Mouse (Mus musculus) heart, embryonic 14.5 days (tissue): ENCODE measurements around the gene Casp6. TPM values are rescaled to one million over a fixed set of nuclear protein-coding genes. Genes with fewer than 3 reads are reported as not detected.

Experiments
- ATAC-seq: fragments of 200-750 bp; cut with Nextera tagmentation; 2 replicates; pipeline ENCODE4 v1.8.0; 2017; ENCODE audit warnings: low read depth, moderate TSS enrichment; ENCODE audit not compliant: insufficient number of reproducible peaks, insufficient read depth, low FRiP score
- H3K27ac ChIP-seq, 2 experiments: fragments of 200-500 bp in 1 of 2; fragments of 300-500 bp in 1 of 2; sonication (generic) in 1 of 2; replicated peaks in 1 of 2; 2 replicates each; pipeline ENCODE4 v1.5.1; 2012 to 2014; ENCODE audit warnings: low read depth in 2 of 2, low read length in 2 of 2, control low read depth in 1 of 2, mild to moderate bottlenecking in 1 of 2, mixed read lengths in 1 of 2; ENCODE audit not compliant: control insufficient read depth in 1 of 2, insufficient read depth in 1 of 2
- H3K27me3 ChIP-seq: fragments of 300-500 bp; sonication (generic); 2 replicates; pipeline ENCODE4 v1.6.1; 2014; ENCODE audit warnings: mild to moderate bottlenecking, low read length, control low read depth; ENCODE audit not compliant: control insufficient read depth, insufficient read depth
- H3K36me3 ChIP-seq: fragments of 300-500 bp; sonication (generic); 2 replicates; pipeline ENCODE4 v1.6.1; 2014; ENCODE audit warnings: mild to moderate bottlenecking, control low read depth, low read length, mixed read lengths; ENCODE audit not compliant: control insufficient read depth, insufficient read depth
- H3K4me1 ChIP-seq, 2 experiments: fragments of 200-500 bp in 1 of 2; fragments of 300-500 bp in 1 of 2; sonication (generic) in 1 of 2; 2 replicates each; pipeline ENCODE4 v1.6.1; 2012 to 2014; ENCODE audit warnings: low read length in 2 of 2, control low read depth in 1 of 2, mixed read lengths in 1 of 2; ENCODE audit not compliant: control insufficient read depth in 2 of 2, insufficient read depth in 2 of 2
- H3K4me2 ChIP-seq: fragments of 300-500 bp; sonication (generic); 2 replicates; pipeline ENCODE4 v1.6.1; 2014; ENCODE audit warnings: mild to moderate bottlenecking, low read length
- H3K4me3 ChIP-seq, 2 experiments: fragments of 200-500 bp in 1 of 2; fragments of 300-500 bp in 1 of 2; sonication (generic) in 1 of 2; 2 replicates each; pipeline ENCODE4 v1.5.1; 2012 to 2014; ENCODE audit warnings: low read length in 2 of 2, mild to moderate bottlenecking in 2 of 2, control low read depth in 1 of 2, low read depth in 1 of 2, moderate library complexity in 1 of 2; ENCODE audit not compliant: control insufficient read depth in 1 of 2, insufficient read depth in 1 of 2
- H3K9ac ChIP-seq: fragments of 300-500 bp; sonication (generic); 2 replicates; pipeline ENCODE4 v1.6.1; 2014; ENCODE audit warnings: mild to moderate bottlenecking, low read length
- H3K9me3 ChIP-seq: fragments of 300-500 bp; sonication (generic); 2 replicates; pipeline ENCODE4 v1.6.1; 2016; ENCODE audit warnings: low read length, control low read depth; ENCODE audit not compliant: control insufficient read depth
- WGBS: fragments of 180-500 bp; shearing (Covaris S2); extraction: QIAGEN DNeasy Blood & Tissue Kit; methylation state at CpG from one replicate; pipeline ENCODE4 v1.1.7; 2014; 5-methylcytosine and 5-hydroxymethylcytosine counted together
- polyA plus RNA-seq: library from polyadenylated mRNA; unstranded; fragments of >200 nt; fragmentation: Nextera tagmentation; extraction: Ambion mirVana; gene quantifications from 2 replicates; pipeline ENCODE4 v1.2.1, GENCODE M21; 2014

Gene Casp6
- polyA plus RNA-seq, 1 experiment from 2014 or later = 74.2 TPM

DNA sequence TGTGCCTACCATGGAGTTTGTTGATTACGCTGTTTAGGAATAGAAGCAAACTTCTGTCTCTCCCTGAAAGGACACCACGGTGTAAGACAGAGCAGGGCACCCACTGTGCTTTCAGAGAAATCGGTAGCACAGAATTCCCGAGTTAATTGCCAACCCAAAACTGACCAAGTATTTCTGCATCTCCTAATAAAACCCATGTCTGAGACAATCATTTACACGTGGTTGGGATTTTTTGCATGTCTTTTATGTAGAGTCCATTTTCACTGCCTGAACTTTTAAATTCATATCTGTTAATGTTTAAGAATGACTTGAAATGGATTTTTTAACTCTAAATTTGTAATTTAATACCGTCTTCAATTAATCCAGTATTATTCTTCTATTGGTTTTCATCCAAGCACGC lies 22.4 kb downstream of the Casp6 start:
- no peak overlapping the region for H3K9ac ChIP-seq
- WGBS = 87% methylated on average over 7 of the region's 7 CpGs
- no peaks in the 10 kb centered on the region for H3K27me3 ChIP-seq
- H3K27ac ChIP-seq = no peak overlapping the region
- H3K4me3 ChIP-seq = no peak overlapping the region
- no peaks in the 10 kb centered on the region for H3K36me3 ChIP-seq
- no peak for ATAC-seq
- no peak overlapping the region for H3K4me2 ChIP-seq
- H3K9me3 ChIP-seq = no peaks in the 10 kb centered on the region
- no peaks in the 10 kb centered on the region for H3K4me1 ChIP-seq

DNA sequence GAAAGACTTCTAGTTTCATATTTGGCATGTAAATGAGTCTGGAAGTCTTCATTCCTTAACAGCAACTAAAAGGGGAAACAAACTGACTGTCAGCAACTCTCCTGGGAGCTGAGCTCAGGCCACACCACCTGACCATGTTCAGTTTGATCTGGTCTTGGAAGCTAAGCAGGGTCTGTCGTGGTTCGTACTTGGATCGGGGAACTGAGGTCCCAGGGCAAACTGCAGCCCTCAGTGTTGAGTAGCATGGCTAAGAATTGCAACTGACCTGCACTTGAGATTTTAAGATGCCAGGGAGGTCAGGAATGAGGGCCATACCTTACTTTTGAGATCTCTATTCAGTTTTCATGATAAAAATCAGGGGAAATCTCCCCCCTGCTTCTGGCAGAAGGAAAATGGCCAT lies 24.6 kb downstream of the Casp6 start:
- H3K4me3 ChIP-seq = no peak overlapping the region
- ATAC-seq = no peak
- WGBS = 82% methylated on average over 3 of the region's 3 CpGs

DNA sequence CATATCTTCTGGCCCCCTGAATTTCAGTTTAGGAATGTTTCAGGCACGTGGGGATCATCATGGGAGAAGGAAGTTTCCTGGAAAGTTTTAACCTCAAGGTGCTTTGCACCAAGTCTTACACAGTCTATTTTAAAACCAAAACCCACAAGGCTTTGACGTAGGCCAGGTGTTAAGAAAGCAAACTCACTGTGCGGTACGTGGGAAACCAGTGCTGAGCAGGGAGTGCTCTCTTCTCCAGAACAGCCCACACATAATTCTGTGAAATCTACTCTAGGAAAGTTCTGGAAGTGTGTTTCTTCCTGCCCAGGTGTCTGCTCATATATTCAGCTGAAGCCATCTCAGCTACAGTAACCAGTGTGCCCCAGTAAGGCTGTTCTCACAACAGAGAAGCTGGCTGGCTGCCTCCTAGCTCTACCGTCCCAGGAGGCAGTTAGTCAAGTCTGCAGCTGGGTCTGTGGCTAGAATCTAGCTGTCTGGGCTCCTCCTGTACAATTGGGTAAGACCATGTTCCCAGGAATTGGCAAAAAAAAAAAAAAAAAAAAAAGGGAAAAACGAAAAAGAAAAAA lies 29.1 kb downstream of the Casp6 start:
- no peaks in the 10 kb centered on the region for H3K4me1 ChIP-seq
- no peak overlapping the region for H3K9ac ChIP-seq
- H3K9me3 ChIP-seq = no peaks in the 10 kb centered on the region
- no peaks in the 10 kb centered on the region for H3K36me3 ChIP-seq
- no peak for ATAC-seq
- H3K27ac ChIP-seq = no peak overlapping the region
- H3K4me3 ChIP-seq = no peak overlapping the region
- H3K4me2 ChIP-seq = no peak overlapping the region
- H3K27me3 ChIP-seq = no peaks in the 10 kb centered on the region
- 67% methylated on average over 6 of the region's 6 CpGs for WGBS

More for the DNA sequence above, 24.6 kb downstream of the Casp6 start:
- H3K4me2 ChIP-seq = no peak overlapping the region
- no peaks in the 10 kb centered on the region for H3K4me1 ChIP-seq
- no peaks in the 10 kb centered on the region for H3K27me3 ChIP-seq
- H3K27ac ChIP-seq = no peak overlapping the region
- H3K36me3 ChIP-seq = no peaks in the 10 kb centered on the region
- no peak overlapping the region for H3K9ac ChIP-seq
- no peaks in the 10 kb centered on the region for H3K9me3 ChIP-seq

DNA sequence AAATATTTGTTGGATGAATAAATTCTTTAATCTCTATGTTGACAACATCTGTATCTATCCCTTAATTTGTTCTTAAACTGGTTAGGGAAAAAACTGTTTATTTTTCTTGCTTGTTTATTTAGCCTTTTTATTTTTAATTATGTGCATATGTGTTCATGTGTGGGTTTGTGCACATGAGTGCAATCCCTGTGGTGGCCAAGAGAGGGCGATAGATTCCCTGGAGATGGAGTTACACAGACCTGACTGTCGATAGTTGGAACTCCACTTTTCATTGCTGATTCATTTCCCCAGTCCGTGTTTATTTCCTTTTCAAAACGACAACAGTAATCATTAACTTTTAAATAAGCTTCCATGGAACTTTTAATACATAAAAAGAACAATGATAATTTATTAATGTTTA lies 31.2 kb downstream of the Casp6 start:
- Histone ChIP-seq H3K27ac (no peak overlapping the region), H3K4me1 (no peaks in the 10 kb centered on the region), H3K27me3 (no peaks in the 10 kb centered on the region), H3K9ac (no peak overlapping the region), H3K9me3 (no peaks in the 10 kb centered on the region), H3K4me2 (no peak overlapping the region), H3K36me3 (no peaks in the 10 kb centered on the region), H3K4me3 (no peak overlapping the region)
- no peak for ATAC-seq
- 43% methylated on average over 4 of the region's 4 CpGs for WGBS

DNA sequence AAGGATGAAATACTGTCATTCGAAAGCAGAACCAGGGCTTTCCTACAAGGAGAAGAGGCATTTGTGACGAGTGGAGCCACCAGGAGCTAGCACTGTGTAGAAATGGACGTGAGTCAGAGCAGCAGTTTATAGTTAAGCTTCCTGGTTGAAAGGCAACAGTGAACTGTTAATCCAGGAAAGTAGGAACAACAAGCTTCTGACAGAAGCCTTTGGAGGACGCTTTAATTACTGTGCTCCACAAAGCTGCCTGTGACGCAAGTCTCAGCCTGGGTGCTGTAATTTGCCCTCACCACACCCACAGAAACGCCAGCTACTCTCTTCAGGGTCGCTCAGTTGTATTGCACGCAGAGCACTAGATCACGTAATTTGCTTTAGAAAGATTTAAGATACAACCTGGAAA lies 35.3 kb downstream of the Casp6 start:
- no peaks in the 10 kb centered on the region for H3K36me3 ChIP-seq
- ATAC-seq = no peak
- no peak overlapping the region for H3K4me3 ChIP-seq
- 61% methylated on average over 9 of the region's 9 CpGs for WGBS
- no peaks in the 10 kb centered on the region for H3K9me3 ChIP-seq
- no peak overlapping the region for H3K9ac ChIP-seq
- H3K4me1 ChIP-seq = no peaks in the 10 kb centered on the region
- H3K27ac ChIP-seq = no peak overlapping the region
- H3K4me2 ChIP-seq = no peak overlapping the region
- H3K27me3 ChIP-seq = no peaks in the 10 kb centered on the region

DNA sequence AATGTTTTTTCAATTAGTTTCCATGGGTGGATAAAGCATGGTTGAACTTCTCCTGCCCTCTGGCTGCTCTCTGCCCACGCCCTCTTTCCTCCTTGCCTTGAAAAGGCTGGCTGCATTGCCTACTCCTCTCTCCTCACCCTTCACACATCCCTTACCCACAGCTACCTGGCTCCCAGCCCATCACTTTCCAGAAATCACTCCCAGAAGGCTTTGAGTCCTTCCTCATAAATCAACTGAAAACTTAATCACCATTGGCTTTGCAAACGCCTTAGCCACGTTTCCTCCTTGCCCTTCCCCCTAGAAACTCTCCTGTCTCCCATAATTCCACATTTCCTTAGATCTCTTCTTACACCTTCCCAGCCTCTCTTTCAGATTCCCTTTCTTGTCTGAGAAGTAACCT lies 36.6 kb downstream of the Casp6 start:
- H3K4me2 ChIP-seq = no peak overlapping the region
- no peak overlapping the region for H3K27ac ChIP-seq
- no peaks in the 10 kb centered on the region for H3K36me3 ChIP-seq
- no peak overlapping the region for H3K4me3 ChIP-seq
- H3K9ac ChIP-seq = no peak overlapping the region
- 59% methylated on average over 3 of the region's 3 CpGs for WGBS
- no peak for ATAC-seq
- no peaks in the 10 kb centered on the region for H3K9me3 ChIP-seq
- no peaks in the 10 kb centered on the region for H3K4me1 ChIP-seq
- no peaks in the 10 kb centered on the region for H3K27me3 ChIP-seq

DNA sequence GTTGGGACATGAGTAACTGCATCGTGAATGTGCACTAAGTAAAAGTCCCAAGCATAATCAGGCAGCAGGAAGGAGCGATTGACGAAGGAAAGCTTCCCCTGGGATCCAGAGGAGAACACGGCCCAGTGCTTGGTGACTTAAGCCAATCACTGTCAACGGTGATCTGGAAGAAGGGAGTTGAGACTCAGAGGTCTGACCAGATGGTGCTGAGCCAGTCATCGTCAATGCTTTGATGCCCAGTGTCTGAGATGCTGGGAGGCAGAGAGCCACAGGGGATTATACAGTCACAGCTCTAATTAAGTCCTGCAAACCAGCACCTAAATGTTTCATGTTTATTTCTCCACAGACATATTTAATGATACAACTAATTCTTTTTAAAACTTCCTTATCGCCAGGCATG lies 37.8 kb downstream of the Casp6 start:
- no peak for ATAC-seq
- 51% methylated on average over 7 of the region's 7 CpGs for WGBS
- Histone ChIP-seq H3K27me3 (no peaks in the 10 kb centered on the region), H3K9me3 (no peaks in the 10 kb centered on the region), H3K9ac (no peak overlapping the region), H3K4me1 (no peaks in the 10 kb centered on the region), H3K4me2 (no peak overlapping the region), H3K27ac (no peak overlapping the region), H3K4me3 (no peak overlapping the region), H3K36me3 (no peaks in the 10 kb centered on the region)

DNA sequence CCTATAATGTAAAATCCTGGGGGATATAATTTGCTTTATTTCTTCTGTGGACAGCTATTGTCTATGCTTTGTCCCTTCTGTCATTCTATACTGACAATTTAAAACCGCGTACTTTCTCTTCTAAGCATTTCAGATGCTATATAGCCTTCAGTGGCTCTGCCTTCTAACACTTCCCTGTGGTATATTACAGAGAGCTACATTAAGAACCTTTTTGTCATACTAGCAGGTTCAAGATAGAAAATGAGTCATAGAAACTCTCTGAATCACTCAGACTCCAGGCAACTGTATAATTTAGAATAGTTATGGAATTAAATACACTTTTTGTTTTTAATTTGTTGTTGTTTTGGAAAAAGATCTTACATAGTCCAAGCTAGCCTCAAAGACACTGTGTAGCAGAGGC lies 39.6 kb downstream of the Casp6 start:
- Histone ChIP-seq H3K27ac (no peak overlapping the region), H3K4me2 (no peak overlapping the region), H3K9me3 (no peaks in the 10 kb centered on the region), H3K4me3 (no peak overlapping the region), H3K27me3 (no peaks in the 10 kb centered on the region), H3K36me3 (no peaks in the 10 kb centered on the region), H3K9ac (no peak overlapping the region), H3K4me1 (no peaks in the 10 kb centered on the region)
- ATAC-seq = no peak
- 93% methylated on average over 2 of the region's 2 CpGs for WGBS
